Mouse (Mus musculus) common myeloid progenitor, adult 5-6 weeks (primary cell): ENCODE measurements around the gene Sergef. TPM values are rescaled to one million over a fixed set of nuclear protein-coding genes. Genes with fewer than 3 reads are reported as not detected.

Source experiments
- ATAC-seq: replicated peaks from 2 replicates; pipeline ENCODE4 v1.8.0; 2016; ENCODE audit warnings: low read depth, mild to moderate bottlenecking, moderate TSS enrichment, inconsistent platforms; ENCODE audit not compliant: poor library complexity, severe bottlenecking
- total RNA-seq: library from RNA; stranded (forward); fragments of 200-1000, 187-1606 nt; gene quantifications from 2 replicates; pipeline ENCODE4 v1.2.3, GENCODE M21; 2017

Gene Sergef
- total RNA-seq, 1 experiment from 2014 or later, result 17.5 TPM

DNA sequence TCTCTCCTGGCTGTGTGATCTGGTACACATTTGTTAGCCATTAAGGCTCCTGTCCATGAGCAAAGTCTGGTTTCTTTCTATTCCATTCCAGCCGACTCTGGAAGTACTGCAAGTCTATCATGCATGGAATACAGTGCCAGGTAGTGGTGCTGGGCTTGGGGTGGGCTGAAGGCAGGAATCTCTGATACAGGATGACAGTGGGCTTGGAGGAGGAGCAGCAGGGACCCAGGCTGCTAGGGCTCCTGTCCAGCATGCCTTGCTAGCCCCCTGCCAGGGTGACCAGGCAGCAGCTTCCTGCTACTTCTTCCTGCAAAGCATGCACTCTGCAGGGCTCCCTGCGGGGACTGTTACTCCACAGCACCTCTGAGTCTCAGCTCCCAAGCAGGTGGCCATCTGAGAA, 128.8 kb downstream of the Sergef start:
- no peak for ATAC-seq

DNA sequence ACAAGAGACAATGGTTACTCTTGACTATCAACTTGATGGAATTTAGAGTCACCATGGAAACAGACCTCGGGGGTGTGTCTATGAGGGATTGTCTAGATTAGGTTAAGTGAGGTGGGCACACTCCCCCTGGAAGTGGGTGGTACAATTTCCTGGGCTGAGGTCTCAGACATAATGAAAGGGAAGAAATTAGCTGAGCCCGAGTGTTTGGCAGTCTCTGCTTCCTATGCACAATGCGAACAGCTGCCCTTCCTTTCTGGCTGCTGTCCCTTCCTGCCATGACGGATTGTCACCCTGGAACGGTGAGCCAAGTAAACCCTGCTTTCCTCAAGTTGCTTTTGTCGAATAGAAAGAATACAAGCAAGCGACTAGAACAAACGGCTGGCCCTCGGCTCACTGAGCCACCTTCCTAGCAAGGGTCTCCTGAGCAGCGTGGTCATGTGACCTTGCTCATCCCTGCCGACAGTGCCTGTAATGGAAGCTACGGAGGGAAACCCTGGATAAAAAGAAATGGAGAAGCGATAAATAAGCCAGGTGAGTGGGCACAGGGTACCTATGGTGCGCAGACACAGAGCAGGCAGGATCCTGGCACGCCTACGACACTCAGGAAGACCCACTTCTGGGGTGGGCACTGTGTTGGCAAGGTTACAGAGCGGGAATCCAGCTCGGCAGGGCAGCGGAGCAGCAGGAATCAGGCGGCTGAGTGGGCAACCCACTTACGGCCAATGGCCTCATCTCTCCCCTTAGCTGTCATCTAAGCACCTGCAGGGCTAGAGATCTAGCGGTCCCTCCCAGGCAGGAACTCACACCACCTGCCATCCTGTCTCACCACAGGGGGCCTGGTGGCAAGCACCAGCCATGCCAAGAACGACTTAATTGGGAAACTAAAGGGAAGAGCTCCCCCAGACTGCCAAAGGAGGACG, 130.0 kb downstream of the Sergef start:
- no peak for ATAC-seq

DNA sequence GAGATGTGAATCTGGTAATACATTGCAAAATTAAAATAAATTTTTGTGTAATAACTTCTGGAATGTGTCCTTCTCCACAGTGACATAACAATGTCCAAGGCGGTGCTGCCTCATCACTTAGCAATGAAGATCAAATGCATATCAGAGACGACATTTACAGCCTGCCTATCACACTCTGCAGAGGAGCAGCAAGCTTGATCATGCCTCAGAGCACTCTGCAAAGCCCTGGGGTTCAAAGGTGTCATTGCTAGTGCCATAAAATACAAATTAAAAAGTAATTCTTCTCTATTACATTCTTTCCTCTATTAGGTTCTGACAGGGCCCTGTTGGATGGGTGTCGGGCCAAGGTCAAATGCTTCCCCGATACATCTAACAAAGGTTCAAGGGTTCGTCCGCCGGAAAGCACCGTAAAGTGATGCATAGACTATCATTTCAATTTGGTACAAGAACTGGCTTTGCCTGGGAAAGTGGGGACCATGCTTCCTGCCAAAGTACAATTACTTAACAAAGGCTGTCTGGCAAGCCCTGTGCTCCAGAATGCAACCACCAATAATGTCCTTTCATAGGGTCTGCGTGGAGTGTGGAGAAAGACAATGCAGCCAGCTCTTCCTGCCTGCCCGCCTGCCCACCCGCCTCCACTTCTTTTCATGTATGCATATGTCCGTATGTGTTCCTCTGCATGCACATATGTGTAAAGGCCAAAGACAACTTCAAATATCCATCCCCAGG, 130.9 kb downstream of the Sergef start:
- no peak for ATAC-seq

DNA sequence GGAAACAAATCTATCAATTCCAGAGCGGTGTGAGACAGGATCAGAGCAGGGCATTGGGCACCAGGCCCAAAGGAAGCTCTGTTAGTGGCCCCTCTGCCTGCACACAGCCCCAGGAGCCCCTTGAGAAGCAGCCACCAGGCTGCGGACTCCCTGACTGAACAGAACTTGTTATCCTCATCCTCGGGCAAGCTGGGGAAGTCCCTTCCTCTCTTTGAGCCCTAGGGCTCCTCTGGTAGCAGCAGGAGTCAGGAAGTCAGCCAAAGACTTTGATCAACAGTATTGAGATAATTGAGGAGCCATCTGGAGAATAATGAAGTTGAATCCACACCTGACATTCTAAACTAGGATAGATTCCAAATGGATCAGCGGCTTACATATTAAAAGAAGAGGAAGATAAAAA, 135.4 kb downstream of the Sergef start:
- no peak for ATAC-seq

DNA sequence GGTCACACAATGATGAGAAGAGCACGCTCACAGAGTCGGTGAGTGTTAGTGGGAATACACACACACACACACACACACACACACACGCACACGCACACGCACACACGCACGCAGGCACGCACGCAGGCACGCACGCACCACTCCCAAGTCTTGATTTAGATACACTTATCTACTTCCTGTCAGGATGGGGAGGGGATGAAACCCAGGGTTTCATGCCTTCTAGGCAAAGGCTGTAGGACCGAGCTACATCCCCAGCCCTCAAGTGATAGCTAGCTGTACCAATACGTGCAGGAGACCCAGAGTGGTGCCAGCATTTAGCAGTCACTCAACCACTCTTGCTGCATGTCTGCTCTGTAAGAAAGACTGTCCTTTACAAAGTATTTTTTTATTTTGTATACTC, 137.0 kb downstream of the Sergef start:
- ATAC-seq, result peak; percentile 30

DNA sequence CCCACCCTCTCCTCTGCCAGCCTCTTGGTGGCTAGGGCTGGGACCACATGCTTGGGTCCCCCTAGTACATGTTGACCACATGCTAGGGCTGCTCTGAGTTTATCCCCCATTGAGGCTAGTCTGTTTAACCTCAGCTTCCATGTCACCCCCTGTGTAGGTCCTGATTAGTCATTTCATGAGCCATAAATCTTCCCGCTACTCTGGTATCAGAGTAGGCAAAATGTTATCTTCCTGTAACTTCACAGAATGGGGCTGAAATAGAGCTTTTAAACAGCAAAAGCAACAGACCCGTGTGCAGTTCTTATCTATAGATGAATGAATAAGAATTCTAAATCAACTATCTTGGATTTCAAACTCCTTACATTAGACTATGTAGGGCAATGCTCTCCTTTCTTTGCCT, 138.1 kb downstream of the Sergef start:
- peak; percentile 46 for ATAC-seq

DNA sequence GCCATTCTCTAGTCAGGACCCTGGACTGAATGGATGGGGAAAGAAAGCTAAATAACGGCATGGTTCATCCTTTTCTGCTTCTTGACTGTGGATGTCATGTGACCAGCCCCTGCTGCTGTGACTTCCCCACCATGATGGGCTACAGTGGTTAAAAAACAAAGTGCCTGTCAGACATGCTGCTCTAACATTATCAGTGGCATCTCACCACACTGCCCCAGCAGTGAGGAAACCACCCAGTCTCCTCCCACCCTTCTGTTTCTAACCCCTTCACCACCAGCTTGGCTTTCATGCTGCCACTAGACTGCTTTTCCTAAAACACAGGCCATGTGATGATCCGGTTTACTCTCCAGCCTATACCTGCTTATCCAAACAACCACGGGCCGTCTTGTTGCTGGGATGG, 140.0 kb downstream of the Sergef start:
- peak; percentile 86 for ATAC-seq

DNA sequence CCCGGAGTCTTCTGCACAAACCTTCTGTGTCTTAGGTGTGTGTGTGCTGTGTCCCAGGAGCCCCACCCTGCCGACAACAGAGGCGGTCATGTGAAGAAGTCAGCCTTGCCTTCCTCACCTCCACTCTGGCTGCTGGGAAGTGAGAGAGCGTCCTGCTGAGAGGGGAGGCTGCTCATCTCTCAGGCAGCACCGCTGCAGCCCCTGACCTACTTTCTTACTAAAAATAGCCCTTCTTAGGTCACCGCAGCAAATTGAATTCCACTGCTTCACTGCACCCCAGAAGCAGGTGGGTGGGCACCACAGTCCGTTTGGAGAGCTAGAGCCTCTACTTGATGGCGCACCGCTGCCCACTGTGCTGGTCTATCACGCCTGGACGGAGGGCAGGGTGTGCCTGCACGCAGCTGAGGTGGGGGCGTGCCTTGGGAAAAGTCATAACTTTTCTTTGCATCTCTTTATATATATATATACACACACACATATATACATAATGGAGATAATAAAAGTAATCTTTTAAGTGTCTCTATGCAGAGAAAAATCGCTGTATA, 147.4 kb downstream of the Sergef start:
- no peak for ATAC-seq

DNA sequence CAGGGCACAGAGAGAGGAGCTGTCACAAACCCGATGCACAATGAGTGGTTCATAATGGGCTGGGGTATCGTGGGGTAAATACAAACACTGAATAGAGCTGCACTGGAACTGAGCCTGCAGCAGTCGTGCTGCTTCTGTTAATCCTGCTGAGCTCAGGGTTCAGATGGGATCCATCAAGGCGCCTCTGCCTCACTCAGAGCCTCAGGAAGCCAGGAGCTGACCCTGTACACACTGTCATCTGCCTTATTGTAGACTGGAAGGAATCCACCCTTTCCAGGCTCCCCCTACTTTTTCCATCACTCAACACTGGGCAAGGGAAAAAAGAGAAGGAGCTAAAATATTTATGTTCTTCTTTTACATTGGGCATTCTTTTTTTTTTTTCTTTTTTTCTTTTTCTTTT, 152.3 kb downstream of the Sergef start:
- no peak for ATAC-seq

DNA sequence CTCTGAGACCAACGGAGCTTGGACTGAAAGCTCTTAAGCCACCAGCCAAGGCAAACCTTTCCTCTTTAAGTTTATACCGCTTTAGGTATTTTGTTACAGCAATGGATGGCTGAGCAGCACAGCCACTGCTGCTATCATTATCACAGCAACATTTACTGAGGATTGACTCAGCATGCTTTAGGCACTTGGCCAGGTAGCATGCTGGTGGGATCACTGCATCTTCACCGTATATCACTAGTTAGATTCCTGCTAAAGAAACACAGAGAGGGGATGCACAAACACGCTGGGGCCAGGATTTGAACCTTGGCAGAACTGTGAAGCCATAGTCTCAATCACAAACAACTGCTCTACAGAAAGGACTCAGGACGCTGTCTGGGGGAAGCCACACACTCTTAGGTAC, 152.8 kb downstream of the Sergef start:
- ATAC-seq, result no peak

DNA sequence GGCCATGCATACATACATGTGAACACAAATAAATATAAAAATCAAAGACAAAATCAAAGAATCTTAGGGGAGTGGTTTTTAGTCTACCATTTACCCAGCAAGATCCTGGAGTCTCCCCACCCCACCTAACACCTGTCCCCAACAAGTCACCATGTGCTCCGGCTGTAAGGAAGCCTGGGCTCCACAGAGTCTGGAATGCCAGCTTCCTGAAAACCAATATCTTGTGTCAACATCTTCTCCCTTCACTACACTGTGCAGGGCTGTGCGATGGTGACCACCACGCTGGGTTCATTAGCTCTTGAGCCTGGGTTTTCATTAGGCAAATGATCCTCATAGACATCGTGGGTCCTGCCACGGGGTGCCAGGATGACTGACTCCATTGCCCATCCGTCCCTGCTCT, 155.4 kb downstream of the Sergef start:
- no peak for ATAC-seq

DNA sequence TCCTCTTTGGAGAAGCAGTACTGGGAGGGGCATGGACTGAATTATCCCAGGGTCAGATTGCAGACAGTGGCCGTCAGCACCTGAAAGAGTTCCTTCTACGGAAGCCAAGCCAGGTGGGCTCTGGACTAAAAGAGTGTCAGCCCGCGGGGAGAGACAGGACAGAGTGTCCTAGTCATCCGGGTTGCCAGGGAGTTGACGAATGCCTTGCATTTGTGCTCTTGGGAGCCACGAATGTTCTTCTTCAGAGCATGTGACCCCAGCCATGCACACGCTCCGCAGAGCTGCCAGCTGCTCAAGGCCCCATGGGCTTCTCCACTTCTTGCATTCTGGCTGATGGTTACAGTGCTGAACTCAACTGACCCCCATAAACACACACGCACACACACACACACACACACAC, 156.6 kb downstream of the Sergef start:
- ATAC-seq, result no peak

DNA sequence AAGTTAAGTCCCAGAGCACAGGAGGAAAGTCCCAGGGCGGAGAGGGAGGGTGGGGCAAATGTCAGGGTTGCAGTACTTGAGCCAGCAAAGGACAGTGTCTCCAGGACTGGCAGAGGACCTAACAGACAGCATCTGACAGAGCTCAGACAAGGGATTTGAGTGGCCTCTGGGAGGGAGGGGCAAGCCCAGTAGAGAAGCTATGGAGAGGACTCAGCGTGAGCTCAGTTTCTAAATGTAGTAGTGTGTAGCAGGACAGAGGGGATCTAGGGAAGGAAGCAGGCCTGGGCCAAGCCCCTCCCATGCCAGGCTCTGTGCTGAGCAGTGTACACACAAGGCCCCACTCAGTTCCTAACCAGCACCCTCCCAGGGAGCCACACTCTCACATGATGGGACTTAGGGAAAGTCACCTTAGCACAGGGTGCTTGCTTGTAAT, 157.5 kb downstream of the Sergef start:
- ATAC-seq, result 0 out of 2 replicates have a peak, but pooled peaks have one; percentile 15

DNA sequence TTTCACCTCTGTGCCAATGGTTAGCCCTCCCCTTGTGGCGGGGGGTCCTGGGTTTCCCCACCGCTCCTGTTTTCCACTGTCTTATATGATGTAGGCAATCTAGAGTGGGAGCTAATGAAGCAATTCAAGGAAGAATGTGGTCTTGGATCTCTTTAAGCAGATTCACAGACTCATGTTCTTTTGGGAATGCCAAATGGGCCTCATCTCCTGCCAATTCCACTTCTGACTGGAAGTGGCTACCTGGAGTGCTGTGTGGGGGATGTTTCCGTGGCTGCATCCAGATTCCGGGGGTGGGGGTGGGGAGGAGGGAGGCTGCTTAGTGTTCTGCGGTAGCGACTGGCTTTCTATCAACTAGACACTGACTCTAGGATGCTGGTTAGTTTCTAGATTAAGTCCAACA, 159.8 kb downstream of the Sergef start:
- no peak for ATAC-seq

DNA sequence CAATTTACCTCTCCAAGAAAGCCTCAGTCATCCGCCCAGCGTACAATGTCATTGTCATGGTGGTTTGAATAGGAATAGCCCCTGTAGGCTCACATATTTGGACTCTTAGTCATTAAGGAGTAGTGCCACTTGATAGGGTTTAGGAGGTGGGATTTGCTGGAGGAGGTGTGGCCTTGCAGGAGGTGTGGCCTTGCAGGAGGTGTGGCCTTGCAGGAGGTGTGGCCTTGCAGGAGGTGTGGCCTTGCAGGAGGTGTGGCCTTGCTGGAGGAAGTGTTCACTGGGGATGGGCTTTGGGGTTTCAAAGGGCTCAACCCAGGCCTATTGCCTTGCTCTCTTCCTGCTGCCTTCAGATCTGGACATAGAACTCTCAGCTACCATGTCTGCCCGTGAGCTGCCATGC, 162.2 kb downstream of the Sergef start:
- ATAC-seq, result no peak; the same call in 1 of the 2 replicates

DNA sequence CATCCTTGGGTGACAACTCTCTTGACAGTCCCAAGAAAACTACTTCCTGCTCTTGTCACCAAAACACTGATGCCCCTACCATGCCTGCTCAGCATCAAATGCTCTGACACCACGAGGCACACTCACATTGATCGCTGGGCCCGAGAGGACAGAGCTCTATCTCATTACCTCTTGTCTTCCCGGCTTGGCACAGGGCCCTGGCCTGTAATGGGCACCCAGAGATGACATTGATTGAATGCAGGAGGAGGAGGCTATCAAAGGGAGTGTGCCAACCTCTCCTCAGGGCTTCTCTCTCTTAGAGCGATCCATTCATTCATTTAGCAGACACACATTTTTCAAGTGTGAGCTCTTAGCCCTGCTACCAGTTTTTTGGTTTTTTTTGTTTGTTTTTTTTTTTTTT, 164.1 kb downstream of the Sergef start:
- ATAC-seq, result no peak

DNA sequence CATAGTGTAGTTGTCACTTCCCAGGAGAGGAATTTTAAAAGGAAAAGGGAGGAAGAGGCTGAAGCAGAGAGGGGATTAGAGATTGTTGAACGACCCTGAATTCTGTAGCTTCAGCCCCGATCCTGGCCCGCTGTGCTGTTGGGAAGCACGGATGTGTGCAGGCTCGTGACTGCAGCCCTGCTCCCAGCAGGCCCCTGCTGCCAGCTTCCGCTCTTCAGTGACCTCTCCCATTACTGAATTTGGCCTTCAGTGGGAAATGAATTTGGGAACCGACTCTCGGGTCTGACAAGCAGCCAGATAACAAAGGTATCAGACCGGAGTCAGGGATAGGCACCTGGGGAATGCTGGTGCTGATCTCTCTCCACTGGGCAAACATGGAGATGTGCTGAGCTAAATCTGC, 166.5 kb downstream of the Sergef start:
- no peak for ATAC-seq

DNA sequence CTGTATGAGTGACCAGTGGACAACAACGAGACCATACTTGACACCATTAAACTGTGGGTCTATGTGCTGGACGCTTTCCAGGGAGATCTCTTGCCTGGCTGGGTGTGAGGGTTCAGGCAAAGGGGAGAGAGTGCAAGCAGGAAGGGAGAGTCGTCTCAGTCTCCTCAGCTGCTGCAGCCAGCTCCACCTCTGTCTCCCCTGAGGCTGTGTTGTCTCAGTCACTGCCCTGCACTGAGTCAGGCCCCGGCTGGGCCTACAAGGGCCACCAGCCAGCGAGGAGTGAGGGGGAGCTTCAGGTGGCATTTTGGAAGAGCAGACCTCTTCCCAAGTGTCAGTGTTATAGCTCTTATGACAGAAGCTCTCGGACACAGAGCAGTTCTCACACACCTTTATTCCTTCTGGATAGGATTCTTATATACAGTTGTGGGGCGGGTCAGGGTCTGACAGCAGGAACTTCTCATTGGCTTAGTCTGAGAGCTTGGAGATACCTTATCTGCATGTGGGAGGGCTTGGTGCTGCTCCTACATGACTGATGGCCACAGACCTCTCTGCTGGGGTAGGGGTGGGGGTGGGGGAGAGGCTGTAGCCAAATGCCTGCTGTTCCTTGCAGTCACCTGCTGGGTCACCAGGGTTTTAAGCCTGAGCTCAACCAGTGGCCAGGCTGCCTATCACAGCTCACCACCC, 168.4 kb downstream of the Sergef start:
- ATAC-seq, result no peak

DNA sequence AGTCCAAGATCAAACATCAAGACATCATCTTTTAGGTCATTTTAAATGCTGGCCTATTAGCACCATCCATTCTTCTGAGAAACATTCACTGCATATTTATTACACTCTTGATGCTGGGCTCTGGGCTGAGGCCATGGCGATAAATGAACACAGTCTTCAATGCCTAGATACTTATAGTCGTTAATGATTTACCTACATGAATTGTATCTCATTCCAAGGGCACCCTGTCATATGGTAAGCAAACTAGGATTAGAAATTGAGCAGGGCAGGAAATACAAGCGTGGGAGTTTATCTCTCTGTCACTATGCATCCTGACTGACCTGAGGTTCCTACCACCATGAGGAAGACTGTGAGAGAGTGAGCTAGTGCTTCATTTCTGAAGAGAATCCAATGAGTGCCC, 170.1 kb downstream of the Sergef start:
- no peak for ATAC-seq

DNA sequence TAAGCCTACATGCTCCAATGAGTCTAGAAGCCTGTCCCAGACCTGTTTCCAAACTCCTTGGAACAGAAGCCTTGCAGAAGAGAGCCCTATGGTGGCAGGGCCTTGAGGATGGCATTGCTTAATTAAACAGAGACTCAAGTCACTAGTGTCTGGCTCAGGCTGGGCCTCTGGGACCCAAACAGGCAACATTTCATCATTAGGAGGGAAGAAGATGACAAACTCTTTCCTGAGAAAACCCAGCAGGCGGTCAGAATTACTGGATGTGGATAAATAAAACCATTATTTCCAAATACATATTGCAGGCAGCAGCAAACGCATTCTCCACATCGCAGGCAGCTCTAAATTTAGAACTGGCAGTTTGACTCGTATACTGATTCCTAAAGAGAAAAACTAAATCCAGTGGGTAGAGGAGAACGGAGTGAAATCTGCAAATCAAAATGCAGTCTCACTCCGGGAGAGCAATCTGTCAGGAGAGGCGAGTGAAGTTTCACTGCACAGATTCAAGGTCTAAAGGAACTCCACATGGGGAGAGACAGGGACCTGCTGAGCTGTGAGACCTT, 173.1 kb downstream of the Sergef start:
- ATAC-seq, result no peak
